Mouse (Mus musculus) stomach, postnatal 0 days (tissue): Measurements from ENCODE around the gene Mef2c. TPM values are rescaled to one million over a fixed set of nuclear protein-coding genes. Genes with fewer than 3 reads are reported as not detected.
A peak's percentile ranks its signal among the peaks of the same experiment; 100 is the strongest.

Experiments
- ATAC-seq: fragments of 200-750 bp; cut with Nextera tagmentation; 2 replicates; pipeline ENCODE4 v1.8.0; 2017; ENCODE audit not compliant: low FRiP score, low TSS enrichment
- DNase-seq: peaks from one replicate; pipeline ENCODE4 v3.0.0-alpha.2; 2016; ENCODE audit warnings: low spot score
- H3K27ac ChIP-seq: fragments of 300-500 bp; sonication (generic); replicated peaks from 2 replicates; pipeline ENCODE4 v1.5.1; 2014; ENCODE audit warnings: mild to moderate bottlenecking, control low read depth
- H3K27me3 ChIP-seq: fragments of 300-500 bp; sonication (generic); 2 replicates; pipeline ENCODE4 v1.6.1; 2014; ENCODE audit warnings: low read length; ENCODE audit not compliant: control insufficient read depth, insufficient read depth
- H3K36me3 ChIP-seq: fragments of 300-500 bp; sonication (generic); 2 replicates; pipeline ENCODE4 v1.6.1; 2014; ENCODE audit warnings: low read length, mixed read lengths; ENCODE audit not compliant: control insufficient read depth, insufficient read depth
- H3K4me1 ChIP-seq: fragments of 300-500 bp; sonication (generic); replicated peaks from 2 replicates; pipeline ENCODE4 v1.6.1; 2014; ENCODE audit warnings: antibody characterized with exemption; ENCODE audit not compliant: control insufficient read depth, insufficient read depth
- H3K4me2 ChIP-seq: fragments of 300-500 bp; sonication (generic); replicated peaks from 2 replicates; pipeline ENCODE4 v1.6.1; 2014; ENCODE audit warnings: low read depth, mild to moderate bottlenecking, control low read depth, moderate library complexity
- H3K4me3 ChIP-seq: fragments of 300-500 bp; sonication (generic); 2 replicates; pipeline ENCODE4 v1.5.1; 2014; ENCODE audit warnings: low read depth, low read length, control low read depth
- H3K9ac ChIP-seq: fragments of 300-500 bp; sonication (generic); 2 replicates; pipeline ENCODE4 v1.6.1; 2014; ENCODE audit warnings: mild to moderate bottlenecking, low read length, control low read depth, mixed read lengths
- H3K9me3 ChIP-seq: fragments of 300-500 bp; sonication (generic); 2 replicates; pipeline ENCODE4 v1.6.1; 2016; ENCODE audit warnings: low read length; ENCODE audit not compliant: control insufficient read depth
- CTCF ChIP-seq: IDR thresholded peaks from 2 replicates; pipeline ENCODE4 v1.5.1; 2016; ENCODE audit warnings: antibody characterized with exemption, low read depth, mild to moderate bottlenecking, moderate library complexity
- EP300 ChIP-seq: optimal IDR thresholded peaks from 2 replicates; pipeline ENCODE3; 2016; ENCODE audit warnings: antibody characterized with exemption
- WGBS: fragments of 180-500 bp; shearing (Covaris S2); extraction: QIAGEN DNeasy Blood & Tissue Kit; methylation state at CpG from one replicate; pipeline ENCODE4 v1.1.7; 2014; 5-methylcytosine and 5-hydroxymethylcytosine counted together
- polyA plus RNA-seq: library from polyadenylated mRNA; unstranded; fragments of >200 nt; fragmentation: Nextera tagmentation; extraction: Ambion mirVana; gene quantifications from 2 replicates; pipeline ENCODE4 v1.2.1, GENCODE M21; 2015

Mef2c gene
- polyA plus RNA-seq, 1 experiment from 2014 or later, result 18.4 TPM

GRCm38 (mm10) chr13:83667051-83667450 is 163.2 kb downstream of the Mef2c start:
- DNase-seq (no peak), ATAC-seq (no peak)
- no peaks in the 10 kb centered on the region for H3K4me1 ChIP-seq
- whole genome bisulfite sequencing, result 63% methylated on average over 3 of the region's 3 CpGs
- H3K9me3 ChIP-seq, result no peaks in the 10 kb centered on the region
- H3K27ac ChIP-seq, result no peak overlapping the region
- no peak overlapping the region for H3K4me3 ChIP-seq
- no peak overlapping the region for H3K4me2 ChIP-seq
- H3K27me3 ChIP-seq, result no peaks in the 10 kb centered on the region
- no peak overlapping the region for H3K9ac ChIP-seq
- no peaks in the 10 kb centered on the region for H3K36me3 ChIP-seq
- no peak for TF ChIP-seq EP300
- TF ChIP-seq CTCF, result no peak

- Histone ChIP-seq H3K4me3 (no peak overlapping the region), H3K4me2 (no peak overlapping the region), H3K36me3 (no peaks in the 10 kb centered on the region), H3K4me1 (no peaks in the 10 kb centered on the region), H3K27me3 (0 out of 2 replicates have a peak, but pooled peaks cover under 1% of the 10 kb centered on the region), H3K9me3 (no peaks in the 10 kb centered on the region), H3K9ac (no peak overlapping the region), H3K27ac (no peak overlapping the region)
- DNase-seq (no peak), ATAC-seq (no peak)
- WGBS, result 69% methylated on average over 2 of the region's 2 CpGs
- TF ChIP-seq CTCF, result no peak
- TF ChIP-seq EP300, result no peak
Measured at GRCm38 (mm10) chr13:83707611-83708010, 203.8 kb downstream of the Mef2c start.

- H3K4me1 ChIP-seq, result no peaks in the 10 kb centered on the region
- TF ChIP-seq EP300 (no peak), CTCF (no peak)
- no peaks in the 10 kb centered on the region for H3K9me3 ChIP-seq
- no peak for DNase-seq
- no peak overlapping the region for H3K27ac ChIP-seq
- peaks cover 26% of the 10 kb centered on the region for H3K27me3 ChIP-seq
- H3K4me2 ChIP-seq, result no peak overlapping the region
- ATAC-seq, result no peak
- no peak overlapping the region for H3K9ac ChIP-seq
- WGBS, result 22% methylated on average over 5 of the region's 5 CpGs
- no peak overlapping the region for H3K4me3 ChIP-seq
- H3K36me3 ChIP-seq, result no peaks in the 10 kb centered on the region
Measured at GRCm38 (mm10) chr13:83712778-83713380, 209.0 kb downstream of the Mef2c start.

GRCm38 (mm10) chr13:83713661-83714291 is 209.9 kb downstream of the Mef2c start:
- Histone ChIP-seq H3K36me3 (no peaks in the 10 kb centered on the region), H3K4me3 (no peak overlapping the region), H3K9ac (no peak overlapping the region), H3K27ac (no peak overlapping the region), H3K4me2 (no peak overlapping the region), H3K27me3 (peaks cover 31% of the 10 kb centered on the region), H3K9me3 (no peaks in the 10 kb centered on the region), H3K4me1 (no peaks in the 10 kb centered on the region)
- no peak for DNase-seq
- ATAC-seq, result no peak
- WGBS, result 5% methylated on average over 19 of the region's 19 CpGs
- TF ChIP-seq CTCF (no peak), EP300 (no peak)

- no peaks in the 10 kb centered on the region for H3K9me3 ChIP-seq
- ATAC-seq (peak; percentile 67), DNase-seq (peak; percentile 79)
- TF ChIP-seq CTCF (peak; percentile 96), EP300 (no peak)
- H3K36me3 ChIP-seq, result no peaks in the 10 kb centered on the region
- no peak overlapping the region for H3K9ac ChIP-seq
- H3K27me3 ChIP-seq, result peaks cover 33% of the 10 kb centered on the region
- WGBS, result 1% methylated on average over 21 of the region's 22 CpGs
- 0 out of 2 replicates have a peak overlapping the region, but pooled peaks have one; percentile 17 for H3K4me2 ChIP-seq
- H3K27ac ChIP-seq, result no peak overlapping the region
- H3K4me1 ChIP-seq, result no peaks in the 10 kb centered on the region
- H3K4me3 ChIP-seq, result no peak overlapping the region
Measured at GRCm38 (mm10) chr13:83714466-83715307, 210.9 kb downstream of the Mef2c start.
